Mouse (Mus musculus): ENCODE results near the gene Tmem107. TPM values are rescaled to one million over a fixed set of nuclear protein-coding genes. Genes with fewer than 3 reads are reported as not detected.
A peak's percentile ranks its signal among the peaks of the same experiment; 100 is the strongest.

The Tmem107 gene
- total RNA-seq, 2 experiments from 2014 or later = 20.3 to 21.6 TPM

GRCm38 (mm10) chr11:69061255-69061912 lies 9.2 kb upstream of the Tmem107 start:
- Histone ChIP-seq H3K4me3 (peak overlapping the region; percentile 98), H3K27ac (peak overlapping the region; percentile 97)
- no peak for DNase-seq (ENCODE audit: low spot score in 2 of 2)
- TF ChIP-seq CTCF (conservative IDR thresholded peaks at IDR 0.05) = no peak

- TF ChIP-seq CTCF (conservative IDR thresholded peaks at IDR 0.05) = no peak
- Histone ChIP-seq H3K4me3 (peak overlapping the region; percentile 68), H3K27ac (peak overlapping the region; percentile 87)
- DNase-seq (ENCODE audit: low spot score in 2 of 2) = peak in 1 of 2 experiments; percentile 82
These were observed 8.3 kb upstream of the Tmem107 start for GRCm38 (mm10) chr11:69062194-69062760.

GRCm38 (mm10) chr11:69062761-69063224 lies 7.8 kb upstream of the Tmem107 start:
- Histone ChIP-seq H3K4me3 (peak overlapping the region; percentile 68), H3K27ac (peak overlapping the region; percentile 87)
- TF ChIP-seq CTCF (conservative IDR thresholded peaks at IDR 0.05) = no peak
- peak; percentile 93 to 97 for DNase-seq (ENCODE audit: low spot score in 2 of 2)

GRCm38 (mm10) chr11:69063413-69064201 lies 7.0 kb upstream of the Tmem107 start:
- Histone ChIP-seq H3K27ac (peak overlapping the region; percentile 87), H3K4me3 (peak overlapping the region; percentile 68)
- no peak for TF ChIP-seq CTCF (conservative IDR thresholded peaks at IDR 0.05)
- peak in 1 of 2 experiments; percentile 82 for DNase-seq (ENCODE audit: low spot score in 2 of 2)

GRCm38 (mm10) chr11:69064259-69065133 lies 6.1 kb upstream of the Tmem107 start:
- Histone ChIP-seq H3K4me3 (peak overlapping the region; percentile 68), H3K27ac (peak overlapping the region; percentile 69)
- no peak for TF ChIP-seq CTCF (conservative IDR thresholded peaks at IDR 0.05)
- DNase-seq (ENCODE audit: low spot score in 2 of 2) = no peak

GRCm38 (mm10) chr11:69065394-69065925 lies 5.1 kb upstream of the Tmem107 start:
- no peak for TF ChIP-seq CTCF (conservative IDR thresholded peaks at IDR 0.05)
- H3K4me3 ChIP-seq = no peak overlapping the region
- DNase-seq (ENCODE audit: low spot score in 2 of 2) = no peak
- H3K27ac ChIP-seq = no peak overlapping the region

GRCm38 (mm10) chr11:69066163-69066861 lies 4.3 kb upstream of the Tmem107 start:
- Histone ChIP-seq H3K4me3 (peak overlapping the region; percentile 31), H3K27ac (peak overlapping the region; percentile 84)
- TF ChIP-seq CTCF (conservative IDR thresholded peaks at IDR 0.05) = no peak
- DNase-seq (ENCODE audit: low spot score in 2 of 2) = no peak

- TF ChIP-seq CTCF (conservative IDR thresholded peaks at IDR 0.05) = peak; percentile 98
- DNase-seq (ENCODE audit: low spot score in 2 of 2) = peak; percentile 88 to 92
- Histone ChIP-seq H3K27ac (peak overlapping the region; percentile 84), H3K4me3 (peak overlapping the region; percentile 31)
These were observed 3.6 kb upstream of the Tmem107 start for GRCm38 (mm10) chr11:69066956-69067355.

- H3K27ac ChIP-seq = peak overlapping the region; percentile 84
- DNase-seq (ENCODE audit: low spot score in 2 of 2) = no peak
These were observed 3.0 kb upstream of the Tmem107 start for GRCm38 (mm10) chr11:69067601-69068000.

GRCm38 (mm10) chr11:69070093-69070492 lies 513 bp upstream of the Tmem107 start:
- Histone ChIP-seq H3K27ac (peak overlapping the region; percentile 97), H3K4me3 (peak overlapping the region; percentile 78)
- TF ChIP-seq CTCF (conservative IDR thresholded peaks at IDR 0.05) = no peak
- no peak for DNase-seq (ENCODE audit: low spot score in 2 of 2)

More at GRCm38 (mm10) chr11:69067601-69068000, 3.0 kb upstream of the Tmem107 start:
- TF ChIP-seq CTCF (conservative IDR thresholded peaks at IDR 0.05) = no peak
- H3K4me3 ChIP-seq = no peak overlapping the region

GRCm38 (mm10) chr11:69071262-69071661 lies 656 bp downstream of the Tmem107 start:
- no peak for DNase-seq (ENCODE audit: low spot score in 2 of 2)
- no peak for TF ChIP-seq CTCF (conservative IDR thresholded peaks at IDR 0.05)
- Histone ChIP-seq H3K4me3 (peak overlapping the region; percentile 78), H3K27ac (peak overlapping the region; percentile 97)
